Mouse (Mus musculus): ENCODE data around the gene Tjp1. TPM values are rescaled to one million over a fixed set of nuclear protein-coding genes. Genes with fewer than 3 reads are reported as not detected.

Tjp1 gene
- total and polyA plus RNA-seq, 2 experiments from 2014 or later: 20.2 to 46.2 TPM

DNA sequence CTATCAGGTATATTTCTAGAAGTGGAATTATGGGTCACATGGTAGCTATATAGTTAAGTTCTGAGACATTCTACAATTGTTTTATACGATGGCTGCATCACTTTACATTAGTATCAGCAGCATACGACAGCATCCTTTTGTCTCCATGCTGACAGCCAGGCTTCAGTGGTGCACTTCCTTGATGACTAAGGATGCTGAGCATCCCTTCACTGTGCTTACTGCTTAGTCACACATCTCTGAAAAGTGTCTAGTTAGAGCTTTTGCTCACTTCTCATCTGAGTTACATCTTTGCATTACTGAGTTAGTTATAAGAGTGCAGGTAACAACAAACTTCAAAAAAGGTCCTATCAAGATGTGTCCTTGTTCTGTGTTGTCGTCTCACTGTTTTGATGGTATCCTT lies 182.3 kb downstream of the Tjp1 start:
- Histone ChIP-seq H3K4me2 (ENCODE audit: low read depth, low read length) (no peak overlapping the region), H3K36me3 (ENCODE audit: insufficient read depth, low read length) (peaks cover 10% of the 10 kb centered on the region), H3K9ac (replicated peaks; ENCODE audit: low read length) (no peak overlapping the region), H3K27ac (no peak overlapping the region), H3K4me3 (ENCODE audit: low read length) (no peak overlapping the region), H3K4me1 (ENCODE audit: insufficient read depth, low read length) (no peaks in the 10 kb centered on the region), H3K9me3 (ENCODE audit: low read length) (no peaks in the 10 kb centered on the region), H3K27me3 (ENCODE audit: insufficient read depth, low read length) (no peaks in the 10 kb centered on the region)
- TF ChIP-seq CTCF (IDR thresholded peaks at IDR 0.05; ENCODE audit: low read depth): no peak
- DNase-seq (ENCODE audit: low spot score): no peak
- WGBS: 74% methylated on average over 3 of the region's 3 CpGs
- ATAC-seq: no peak

DNA sequence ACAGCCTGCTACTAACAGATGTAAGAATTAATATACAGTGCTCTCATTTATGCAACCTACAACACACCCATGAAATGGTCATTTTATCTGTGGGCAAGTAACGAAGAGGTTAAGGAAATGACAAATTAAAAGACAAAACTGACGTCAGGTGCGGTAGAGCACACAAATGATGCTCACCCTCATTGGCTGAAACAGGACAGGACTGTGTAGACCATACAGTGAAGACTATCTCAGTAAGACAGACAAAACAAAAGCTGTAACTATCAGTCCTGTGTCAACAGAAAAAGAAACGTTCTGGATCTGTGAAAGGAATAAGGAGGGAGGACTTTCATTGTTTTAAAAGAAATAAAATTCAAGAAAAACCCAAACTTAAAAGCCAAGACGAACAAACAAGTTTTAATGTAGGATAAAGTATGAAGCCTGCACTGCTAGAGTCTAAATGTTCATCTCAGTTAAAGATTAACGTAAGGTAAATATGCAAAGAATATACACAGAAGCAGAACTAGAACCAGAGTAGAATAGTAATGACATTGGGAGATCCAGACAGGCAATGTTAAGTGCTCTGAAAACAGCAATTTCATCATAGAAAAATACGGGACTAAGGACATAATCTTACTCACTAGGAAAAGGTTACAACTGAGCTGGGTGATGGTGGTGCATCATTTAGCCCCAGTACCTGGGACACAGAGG lies 189.9 kb downstream of the Tjp1 start:
- no peak for TF ChIP-seq CTCF (IDR thresholded peaks at IDR 0.05; ENCODE audit: low read depth)
- Histone ChIP-seq H3K9ac (replicated peaks; ENCODE audit: low read length) (no peak overlapping the region), H3K36me3 (ENCODE audit: insufficient read depth, low read length) (peaks cover 28% of the 10 kb centered on the region), H3K4me3 (ENCODE audit: low read length) (no peak overlapping the region), H3K9me3 (ENCODE audit: low read length) (no peaks in the 10 kb centered on the region), H3K27ac (no peak overlapping the region), H3K27me3 (ENCODE audit: insufficient read depth, low read length) (no peaks in the 10 kb centered on the region), H3K4me2 (ENCODE audit: low read depth, low read length) (no peak overlapping the region), H3K4me1 (ENCODE audit: insufficient read depth, low read length) (no peaks in the 10 kb centered on the region)
- ATAC-seq (no peak), DNase-seq (ENCODE audit: low spot score) (no peak)
- WGBS: 94% methylated on average over 7 of the region's 7 CpGs

DNA sequence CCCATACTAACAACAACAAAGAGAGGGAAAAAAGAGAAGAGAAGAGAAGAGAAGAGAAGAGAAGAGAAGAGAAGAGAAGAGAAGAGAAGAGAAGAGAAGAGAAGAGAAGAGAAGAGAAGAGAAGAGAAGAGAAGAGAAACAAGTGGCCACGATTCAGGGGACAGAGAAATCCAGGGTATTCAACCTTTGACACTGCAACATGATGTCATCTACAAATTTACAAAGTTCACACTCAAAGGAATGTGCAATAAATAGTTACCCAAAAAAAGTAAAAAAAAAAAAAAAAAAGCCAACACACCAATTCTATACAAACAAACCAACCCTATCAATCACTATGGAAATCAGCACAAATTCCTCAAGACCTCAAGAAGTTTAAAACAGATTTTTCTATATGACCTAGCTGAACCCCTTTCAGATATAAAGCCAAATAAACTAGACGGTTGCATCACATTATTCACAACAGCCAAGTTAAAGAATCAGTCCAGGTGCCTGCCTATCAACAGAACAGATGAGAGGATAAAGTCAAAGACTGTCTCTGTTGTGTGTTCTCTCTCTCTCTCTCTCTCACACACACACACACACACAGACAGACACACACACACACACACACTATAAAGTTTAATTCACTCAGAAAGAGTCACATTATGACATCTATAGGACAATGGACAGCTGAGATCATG lies 194.4 kb downstream of the Tjp1 start:
- ATAC-seq (no peak), DNase-seq (ENCODE audit: low spot score) (no peak)
- Histone ChIP-seq H3K9ac (replicated peaks; ENCODE audit: low read length) (no peak overlapping the region), H3K36me3 (ENCODE audit: insufficient read depth, low read length) (peaks cover 15% of the 10 kb centered on the region; the same call in 1 of the 2 replicates), H3K4me1 (ENCODE audit: insufficient read depth, low read length) (no peaks in the 10 kb centered on the region), H3K4me3 (ENCODE audit: low read length) (no peak overlapping the region), H3K27ac (no peak overlapping the region), H3K9me3 (ENCODE audit: low read length) (no peaks in the 10 kb centered on the region), H3K27me3 (ENCODE audit: insufficient read depth, low read length) (no peaks in the 10 kb centered on the region), H3K4me2 (ENCODE audit: low read depth, low read length) (no peak overlapping the region)
- no peak for TF ChIP-seq CTCF (IDR thresholded peaks at IDR 0.05; ENCODE audit: low read depth)
- WGBS: 84% methylated on average over 2 of the region's 2 CpGs

DNA sequence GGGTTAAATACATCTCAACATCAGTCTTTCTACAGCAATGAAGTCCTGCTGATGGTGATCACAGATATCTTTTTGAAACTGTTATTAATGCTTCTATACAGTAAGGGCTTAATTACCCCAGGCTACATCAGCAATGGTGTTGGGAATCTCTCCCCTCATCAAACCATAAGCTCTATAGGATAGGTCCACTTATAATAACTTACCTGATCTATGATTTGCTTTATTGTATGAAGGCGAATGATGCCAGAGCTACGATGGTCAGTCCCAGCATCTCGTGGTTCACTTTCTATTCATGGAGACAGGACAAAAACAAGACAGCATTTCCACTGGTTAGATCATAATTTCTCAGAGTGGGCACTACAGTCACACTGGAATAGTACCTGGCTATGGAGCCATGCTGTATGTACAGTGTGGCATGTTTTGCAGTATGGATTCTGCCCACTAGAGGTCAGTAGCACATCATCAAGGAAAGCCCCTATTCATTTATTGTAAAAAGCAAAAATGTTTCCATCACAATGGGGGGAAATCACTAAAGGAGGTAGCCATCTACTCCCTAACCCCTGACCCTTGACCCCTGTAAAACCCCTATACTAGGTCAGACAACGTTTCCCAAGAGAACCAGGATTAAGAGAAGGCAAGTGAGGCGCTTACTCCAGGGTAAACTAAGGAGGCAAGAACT lies 208.4 kb downstream of the Tjp1 start:
- no peaks in the 10 kb centered on the region for H3K9me3 ChIP-seq (ENCODE audit: low read length)
- H3K27me3 ChIP-seq (ENCODE audit: insufficient read depth, low read length): no peaks in the 10 kb centered on the region
- whole genome bisulfite sequencing: 73% methylated on average over 5 of the region's 5 CpGs
- no peak overlapping the region for H3K4me2 ChIP-seq (ENCODE audit: low read depth, low read length)
- no peak overlapping the region for H3K27ac ChIP-seq
- peak; percentile 94 for TF ChIP-seq CTCF (IDR thresholded peaks at IDR 0.05; ENCODE audit: low read depth)
- no peaks in the 10 kb centered on the region for H3K4me1 ChIP-seq (ENCODE audit: insufficient read depth, low read length)
- no peak overlapping the region for H3K4me3 ChIP-seq (ENCODE audit: low read length)
- H3K9ac ChIP-seq (replicated peaks; ENCODE audit: low read length): no peak overlapping the region
- peak; percentile 89 for DNase-seq (ENCODE audit: low spot score)
- H3K36me3 ChIP-seq (ENCODE audit: insufficient read depth, low read length): peaks cover 17% of the 10 kb centered on the region
- ATAC-seq: peak; percentile 83

DNA sequence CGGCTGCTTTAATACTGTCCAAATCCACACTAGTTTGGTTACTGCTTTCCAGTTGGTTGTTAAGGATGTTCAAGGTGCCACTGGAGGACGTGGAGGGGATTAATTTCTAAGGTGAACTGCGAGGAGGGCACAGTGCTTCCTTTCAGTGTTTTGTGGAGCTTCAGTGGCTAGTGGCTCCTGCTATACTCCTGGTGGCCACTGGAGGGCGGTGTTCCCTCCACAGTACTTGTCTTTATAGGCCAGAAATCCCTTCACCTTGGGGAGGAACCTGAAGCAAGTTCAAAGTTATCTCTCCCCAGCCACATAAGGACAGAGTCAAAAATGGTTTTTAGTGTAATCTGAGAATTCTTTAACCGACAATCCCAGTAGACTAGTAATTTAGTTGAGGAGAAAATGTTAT lies 210.2 kb downstream of the Tjp1 start:
- DNase-seq (ENCODE audit: low spot score) (peak; percentile 77), ATAC-seq (no peak)
- Histone ChIP-seq H3K4me2 (ENCODE audit: low read depth, low read length) (no peak overlapping the region), H3K9me3 (ENCODE audit: low read length) (no peaks in the 10 kb centered on the region), H3K4me1 (ENCODE audit: insufficient read depth, low read length) (no peaks in the 10 kb centered on the region), H3K36me3 (ENCODE audit: insufficient read depth, low read length) (peaks cover 24% of the 10 kb centered on the region), H3K9ac (replicated peaks; ENCODE audit: low read length) (no peak overlapping the region), H3K27me3 (ENCODE audit: insufficient read depth, low read length) (no peaks in the 10 kb centered on the region), H3K27ac (no peak overlapping the region), H3K4me3 (ENCODE audit: low read length) (no peak overlapping the region)
- peak; percentile 94 for TF ChIP-seq CTCF (IDR thresholded peaks at IDR 0.05; ENCODE audit: low read depth)
- WGBS: 36% methylated on average over 5 of the region's 5 CpGs

DNA sequence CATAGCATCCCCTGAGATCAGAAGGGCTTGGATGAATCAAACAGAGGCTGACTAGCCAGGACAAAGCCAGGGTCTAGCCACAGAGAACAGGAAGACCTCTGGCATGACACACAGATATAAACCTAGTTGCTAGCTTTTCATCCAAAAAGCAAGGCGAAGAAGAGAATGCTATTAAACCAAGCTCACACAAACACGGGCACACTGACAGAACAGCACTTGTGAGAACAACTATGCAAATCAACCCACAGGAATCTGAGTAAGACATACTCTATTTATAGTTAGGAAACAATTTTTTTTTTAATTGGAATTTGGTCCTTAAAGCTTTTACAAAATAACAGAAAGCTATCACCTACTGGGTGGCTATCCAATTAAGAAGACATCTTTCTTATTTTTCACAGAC lies 212.4 kb downstream of the Tjp1 start:
- TF ChIP-seq CTCF (IDR thresholded peaks at IDR 0.05; ENCODE audit: low read depth): no peak
- H3K9me3 ChIP-seq (ENCODE audit: low read length): no peaks in the 10 kb centered on the region
- H3K9ac ChIP-seq (replicated peaks; ENCODE audit: low read length): no peak overlapping the region
- WGBS: 83% methylated on average over 2 of the region's 2 CpGs
- DNase-seq (ENCODE audit: low spot score): no peak
- H3K27ac ChIP-seq: no peak overlapping the region
- no peaks in the 10 kb centered on the region for H3K4me1 ChIP-seq (ENCODE audit: insufficient read depth, low read length)
- H3K4me2 ChIP-seq (ENCODE audit: low read depth, low read length): no peak overlapping the region
- H3K27me3 ChIP-seq (ENCODE audit: insufficient read depth, low read length): no peaks in the 10 kb centered on the region
- no peak overlapping the region for H3K4me3 ChIP-seq (ENCODE audit: low read length)
- no peak for ATAC-seq
- H3K36me3 ChIP-seq (ENCODE audit: insufficient read depth, low read length): peaks cover 37% of the 10 kb centered on the region
